Mouse (Mus musculus): ENCODE measurements around the gene Raf1. TPM values are rescaled to one million over a fixed set of nuclear protein-coding genes. Genes with fewer than 3 reads are reported as not detected.

Raf1 gene
- polyA plus RNA-seq, 1 experiment from 2014 or later, result 158 TPM

GRCm38 (mm10) chr6:115698699-115699098, 22.3 kb upstream of the Raf1 start:
- H3K4me3 ChIP-seq (ENCODE audit: low read depth, low read length), result no peak overlapping the region
- H3K4me1 ChIP-seq (ENCODE audit: control insufficient read depth, insufficient read depth, low read length), result no peaks in the 10 kb centered on the region
- no peak overlapping the region for H3K9ac ChIP-seq (ENCODE audit: low read length)
- no peak overlapping the region for H3K4me2 ChIP-seq (ENCODE audit: low read depth)
- DNase-seq (ENCODE audit: low spot score) (no peak), ATAC-seq (ENCODE audit: insufficient read depth, low FRiP score, low TSS enrichment) (no peak)
- whole genome bisulfite sequencing, result 87% methylated on average over 4 of the region's 4 CpGs
- no peaks in the 10 kb centered on the region for H3K27me3 ChIP-seq (ENCODE audit: control insufficient read depth, insufficient read depth, low read length)
- no peak overlapping the region for H3K27ac ChIP-seq (ENCODE audit: low read depth, low read length)
- no peaks in the 10 kb centered on the region for H3K36me3 ChIP-seq (ENCODE audit: control insufficient read depth, insufficient read depth, low read length)
- no peaks in the 10 kb centered on the region for H3K9me3 ChIP-seq (ENCODE audit: control insufficient read depth, low read length)

GRCm38 (mm10) chr6:115697739-115698558, 21.5 kb upstream of the Raf1 start:
- 66% methylated on average over 17 of the region's 17 CpGs for WGBS
- no peak overlapping the region for H3K9ac ChIP-seq (ENCODE audit: low read length)
- no peak overlapping the region for H3K4me2 ChIP-seq (ENCODE audit: low read depth)
- H3K9me3 ChIP-seq (ENCODE audit: control insufficient read depth, low read length), result no peaks in the 10 kb centered on the region
- H3K27ac ChIP-seq (ENCODE audit: low read depth, low read length), result no peak overlapping the region
- peak; percentile 31 for DNase-seq (ENCODE audit: low spot score)
- no peaks in the 10 kb centered on the region for H3K36me3 ChIP-seq (ENCODE audit: control insufficient read depth, insufficient read depth, low read length)
- no peak overlapping the region for H3K4me3 ChIP-seq (ENCODE audit: low read depth, low read length)
- H3K27me3 ChIP-seq (ENCODE audit: control insufficient read depth, insufficient read depth, low read length), result no peaks in the 10 kb centered on the region
- no peaks in the 10 kb centered on the region for H3K4me1 ChIP-seq (ENCODE audit: control insufficient read depth, insufficient read depth, low read length)
- ATAC-seq (ENCODE audit: insufficient read depth, low FRiP score, low TSS enrichment), result peak; percentile 63

- H3K9ac ChIP-seq (ENCODE audit: low read length), result no peak overlapping the region
- no peak overlapping the region for H3K4me3 ChIP-seq (ENCODE audit: low read depth, low read length)
- ATAC-seq (ENCODE audit: insufficient read depth, low FRiP score, low TSS enrichment) (no peak), DNase-seq (ENCODE audit: low spot score) (no peak)
- no peaks in the 10 kb centered on the region for H3K9me3 ChIP-seq (ENCODE audit: control insufficient read depth, low read length)
- no peak overlapping the region for H3K4me2 ChIP-seq (ENCODE audit: low read depth)
- H3K27ac ChIP-seq (ENCODE audit: low read depth, low read length), result no peak overlapping the region
- no peaks in the 10 kb centered on the region for H3K27me3 ChIP-seq (ENCODE audit: control insufficient read depth, insufficient read depth, low read length)
- WGBS, result 81% methylated on average over 7 of the region's 7 CpGs
- H3K4me1 ChIP-seq (ENCODE audit: control insufficient read depth, insufficient read depth, low read length), result no peaks in the 10 kb centered on the region
- no peaks in the 10 kb centered on the region for H3K36me3 ChIP-seq (ENCODE audit: control insufficient read depth, insufficient read depth, low read length)
These were observed 20.3 kb upstream of the Raf1 start for GRCm38 (mm10) chr6:115696707-115697215.

GRCm38 (mm10) chr6:115695124-115695523, 18.7 kb upstream of the Raf1 start:
- WGBS, result 60% methylated on average over 7 of the region's 7 CpGs

DNA sequence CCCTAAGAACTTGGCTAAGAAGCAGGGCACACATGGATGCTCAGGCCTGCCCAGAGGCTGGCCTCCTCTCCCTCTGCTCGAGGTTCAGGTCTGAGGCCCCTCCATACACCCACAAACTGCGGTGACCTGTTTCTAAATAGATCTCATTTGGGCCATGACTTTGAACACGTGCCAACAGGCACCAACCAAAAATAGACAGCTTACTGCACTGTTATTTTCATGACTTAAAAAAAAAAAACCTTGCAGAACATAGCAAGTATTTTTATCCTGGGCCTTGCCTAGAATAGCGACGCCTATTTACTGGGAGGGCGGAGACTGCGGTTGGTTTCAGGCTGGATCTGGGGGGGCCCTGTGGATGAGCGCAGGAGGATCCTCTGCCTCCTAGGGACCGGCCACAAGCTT, 18.0 kb upstream of the Raf1 start:
- no peak overlapping the region for H3K4me2 ChIP-seq (ENCODE audit: low read depth)
- H3K9me3 ChIP-seq (ENCODE audit: control insufficient read depth, low read length), result no peaks in the 10 kb centered on the region
- H3K9ac ChIP-seq (ENCODE audit: low read length), result no peak overlapping the region
- no peak overlapping the region for H3K4me3 ChIP-seq (ENCODE audit: low read depth, low read length)
- H3K4me1 ChIP-seq (ENCODE audit: control insufficient read depth, insufficient read depth, low read length), result no peaks in the 10 kb centered on the region
- ATAC-seq (ENCODE audit: insufficient read depth, low FRiP score, low TSS enrichment) (no peak), DNase-seq (ENCODE audit: low spot score) (no peak)
- no peaks in the 10 kb centered on the region for H3K36me3 ChIP-seq (ENCODE audit: control insufficient read depth, insufficient read depth, low read length)
- 57% methylated on average over 9 of the region's 9 CpGs for WGBS
- no peaks in the 10 kb centered on the region for H3K27me3 ChIP-seq (ENCODE audit: control insufficient read depth, insufficient read depth, low read length)
- H3K27ac ChIP-seq (ENCODE audit: low read depth, low read length), result no peak overlapping the region

More at GRCm38 (mm10) chr6:115695124-115695523, 18.7 kb upstream of the Raf1 start:
- H3K4me2 ChIP-seq (ENCODE audit: low read depth), result no peak overlapping the region
- H3K4me1 ChIP-seq (ENCODE audit: control insufficient read depth, insufficient read depth, low read length), result no peaks in the 10 kb centered on the region
- no peaks in the 10 kb centered on the region for H3K36me3 ChIP-seq (ENCODE audit: control insufficient read depth, insufficient read depth, low read length)
- H3K9ac ChIP-seq (ENCODE audit: low read length), result no peak overlapping the region
- DNase-seq (ENCODE audit: low spot score), result no peak
- H3K9me3 ChIP-seq (ENCODE audit: control insufficient read depth, low read length), result no peaks in the 10 kb centered on the region
- H3K27ac ChIP-seq (ENCODE audit: low read depth, low read length), result no peak overlapping the region
- no peak for ATAC-seq (ENCODE audit: insufficient read depth, low FRiP score, low TSS enrichment)
- H3K27me3 ChIP-seq (ENCODE audit: control insufficient read depth, insufficient read depth, low read length), result no peaks in the 10 kb centered on the region
- H3K4me3 ChIP-seq (ENCODE audit: low read depth, low read length), result no peak overlapping the region

- 61% methylated on average over 5 of the region's 5 CpGs for WGBS
- Histone ChIP-seq H3K36me3 (ENCODE audit: control insufficient read depth, insufficient read depth, low read length) (no peaks in the 10 kb centered on the region), H3K27ac (ENCODE audit: low read depth, low read length) (no peak overlapping the region), H3K9me3 (ENCODE audit: control insufficient read depth, low read length) (no peaks in the 10 kb centered on the region), H3K4me3 (ENCODE audit: low read depth, low read length) (no peak overlapping the region), H3K27me3 (ENCODE audit: control insufficient read depth, insufficient read depth, low read length) (no peaks in the 10 kb centered on the region), H3K9ac (ENCODE audit: low read length) (no peak overlapping the region), H3K4me2 (ENCODE audit: low read depth) (no peak overlapping the region), H3K4me1 (ENCODE audit: control insufficient read depth, insufficient read depth, low read length) (no peaks in the 10 kb centered on the region)
- ATAC-seq (ENCODE audit: insufficient read depth, low FRiP score, low TSS enrichment) (no peak), DNase-seq (ENCODE audit: low spot score) (no peak)
These were observed 16.7 kb upstream of the Raf1 start for GRCm38 (mm10) chr6:115692963-115693730.

DNA sequence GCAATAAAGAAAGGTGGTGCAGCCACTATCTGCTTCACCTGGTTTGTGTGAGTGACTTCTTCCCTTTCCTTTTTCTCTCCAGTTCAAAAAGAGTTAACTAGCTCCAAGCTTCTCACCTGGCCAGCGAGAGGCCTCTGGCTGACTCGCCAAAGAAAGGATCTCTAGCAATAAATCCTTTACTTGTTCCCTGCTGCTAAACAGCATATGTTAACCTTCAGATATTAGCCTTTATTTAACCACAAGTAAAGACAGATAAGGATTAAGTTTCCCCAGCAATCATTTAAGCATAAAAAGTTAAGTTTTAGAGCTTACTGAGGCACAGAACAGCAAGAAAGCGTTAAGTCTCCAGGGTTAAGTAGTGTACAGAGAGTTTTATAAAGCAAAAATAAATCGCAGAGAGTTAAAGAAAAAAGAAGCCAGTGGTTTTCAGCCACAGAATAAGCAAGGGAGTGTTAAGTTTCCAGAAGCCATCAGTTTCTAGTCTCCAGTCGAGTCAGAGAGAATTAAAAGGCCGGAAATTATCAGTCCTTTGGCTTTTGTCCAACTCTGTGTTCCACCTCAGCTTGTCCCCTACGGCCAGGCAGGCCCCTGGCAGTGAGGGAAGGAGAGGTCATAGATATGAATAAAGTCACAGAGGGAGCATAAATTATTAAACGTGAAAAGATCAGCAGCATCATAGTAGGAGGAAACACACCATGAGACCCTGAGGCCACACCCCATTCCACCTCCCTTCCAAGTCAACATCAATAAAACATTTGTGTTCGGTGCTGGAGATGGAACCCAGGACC, 15.9 kb upstream of the Raf1 start:
- Histone ChIP-seq H3K4me1 (ENCODE audit: control insufficient read depth, insufficient read depth, low read length) (no peaks in the 10 kb centered on the region), H3K9ac (ENCODE audit: low read length) (no peak overlapping the region), H3K9me3 (ENCODE audit: control insufficient read depth, low read length) (no peaks in the 10 kb centered on the region), H3K27me3 (ENCODE audit: control insufficient read depth, insufficient read depth, low read length) (no peaks in the 10 kb centered on the region), H3K4me2 (ENCODE audit: low read depth) (no peak overlapping the region), H3K36me3 (ENCODE audit: control insufficient read depth, insufficient read depth, low read length) (no peaks in the 10 kb centered on the region), H3K27ac (ENCODE audit: low read depth, low read length) (no peak overlapping the region), H3K4me3 (ENCODE audit: low read depth, low read length) (no peak overlapping the region)
- DNase-seq (ENCODE audit: low spot score), result no peak
- 69% methylated on average over 9 of the region's 9 CpGs for WGBS
- ATAC-seq (ENCODE audit: insufficient read depth, low FRiP score, low TSS enrichment), result no peak

DNA sequence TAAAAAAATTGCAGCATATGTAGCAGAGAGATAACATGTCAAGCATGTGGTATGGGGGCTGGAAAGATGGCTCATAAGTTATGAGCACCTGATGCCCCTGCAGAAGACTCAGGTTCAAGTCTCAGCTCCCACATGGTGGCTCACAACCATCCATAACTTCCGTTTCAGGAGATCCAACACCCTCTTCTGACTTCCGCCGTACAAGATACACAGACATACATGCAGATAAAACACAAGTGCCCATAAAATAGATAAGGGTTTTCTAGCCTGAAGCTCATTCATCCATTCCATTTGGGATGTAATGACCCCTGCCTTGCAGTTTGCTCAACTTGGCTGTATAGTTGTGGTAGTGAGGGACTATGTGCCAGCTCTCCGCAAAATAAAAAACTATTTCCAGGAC, 13.7 kb upstream of the Raf1 start:
- Histone ChIP-seq H3K36me3 (ENCODE audit: control insufficient read depth, insufficient read depth, low read length) (no peaks in the 10 kb centered on the region), H3K4me3 (ENCODE audit: low read depth, low read length) (no peak overlapping the region), H3K4me1 (ENCODE audit: control insufficient read depth, insufficient read depth, low read length) (no peaks in the 10 kb centered on the region), H3K4me2 (ENCODE audit: low read depth) (no peak overlapping the region), H3K9ac (ENCODE audit: low read length) (no peak overlapping the region), H3K27ac (ENCODE audit: low read depth, low read length) (no peak overlapping the region), H3K9me3 (ENCODE audit: control insufficient read depth, low read length) (no peaks in the 10 kb centered on the region), H3K27me3 (ENCODE audit: control insufficient read depth, insufficient read depth, low read length) (no peaks in the 10 kb centered on the region)
- no peak for DNase-seq (ENCODE audit: low spot score)
- ATAC-seq (ENCODE audit: insufficient read depth, low FRiP score, low TSS enrichment), result no peak
- 91% methylated on average over 4 of the region's 4 CpGs for WGBS

All from neural tube, embryonic 11.5 days (tissue).